Mouse (Mus musculus): ENCODE data around the gene Asic2. TPM values are rescaled to one million over a fixed set of nuclear protein-coding genes. Genes with fewer than 3 reads are reported as not detected.

Gene Asic2
- total RNA-seq, 2 experiments from 2014 or later, result 94.7 to 97.6 TPM

- intact Hi-C loops (cut with DNase I), result no loop called here
- DNase-seq (ENCODE audit: low spot score in 2 of 2), result peak; percentile 31 to 34
Measured at GRCm38 (mm10) chr11:81055446-81056145, 912.7 kb downstream of the Asic2 start.

GRCm38 (mm10) chr11:81053826-81054225, 914.4 kb downstream of the Asic2 start:
- intact Hi-C loops (cut with DNase I), result no loop called here
- peak; percentile 20 to 39 for DNase-seq (ENCODE audit: low spot score in 2 of 2)

- DNase-seq (ENCODE audit: low spot score in 2 of 2), result no peak
- intact Hi-C loops (cut with DNase I), result no loop called here
Measured at GRCm38 (mm10) chr11:81041671-81042070, 926.6 kb downstream of the Asic2 start.

GRCm38 (mm10) chr11:81039976-81040375, 928.3 kb downstream of the Asic2 start:
- DNase-seq (ENCODE audit: low spot score in 2 of 2), result no peak
- intact Hi-C loops (cut with DNase I), result no loop called here

GRCm38 (mm10) chr11:81032151-81032550, 936.1 kb downstream of the Asic2 start:
- intact Hi-C loops (cut with DNase I), result no loop called here

GRCm38 (mm10) chr11:81014776-81015175, 953.5 kb downstream of the Asic2 start:
- intact Hi-C loops (cut with DNase I), result no loop called here
- DNase-seq (ENCODE audit: low spot score in 2 of 2), result no peak

More at GRCm38 (mm10) chr11:81032151-81032550, 936.1 kb downstream of the Asic2 start:
- no peak for DNase-seq (ENCODE audit: low spot score in 2 of 2)

GRCm38 (mm10) chr11:81013501-81013900, 954.8 kb downstream of the Asic2 start:
- DNase-seq (ENCODE audit: low spot score in 2 of 2), result no peak
- intact Hi-C loops (cut with DNase I), result no loop called here

- intact Hi-C loops (cut with DNase I), result no loop called here
- no peak for DNase-seq (ENCODE audit: low spot score in 2 of 2)
Measured at GRCm38 (mm10) chr11:81010766-81011165, 957.5 kb downstream of the Asic2 start.

GRCm38 (mm10) chr11:81009366-81009765, 958.9 kb downstream of the Asic2 start:
- intact Hi-C loops (cut with DNase I), result no loop called here
- DNase-seq (ENCODE audit: low spot score in 2 of 2), result peak; percentile 31 to 48

GRCm38 (mm10) chr11:81005831-81006230, 962.4 kb downstream of the Asic2 start:
- intact Hi-C loops (cut with DNase I), result no loop called here

GRCm38 (mm10) chr11:81002769-81003430, 965.4 kb downstream of the Asic2 start:
- DNase-seq (ENCODE audit: low spot score in 2 of 2), result peak; percentile 15 to 51

More at GRCm38 (mm10) chr11:81005831-81006230, 962.4 kb downstream of the Asic2 start:
- DNase-seq (ENCODE audit: low spot score in 2 of 2), result no peak

GRCm38 (mm10) chr11:80995621-80996020, 972.6 kb downstream of the Asic2 start:
- intact Hi-C loops (cut with DNase I), result no loop called here
- no peak for DNase-seq (ENCODE audit: low spot score in 2 of 2)

More at GRCm38 (mm10) chr11:81002769-81003430, 965.4 kb downstream of the Asic2 start:
- intact Hi-C loops (cut with DNase I), result no loop called here

- intact Hi-C loops (cut with DNase I), result no loop called here
- DNase-seq (ENCODE audit: low spot score in 2 of 2), result no peak
Measured at GRCm38 (mm10) chr11:80983530-80983929, 984.7 kb downstream of the Asic2 start.

- DNase-seq (ENCODE audit: low spot score in 2 of 2), result no peak
- intact Hi-C loops (cut with DNase I), result no loop called here
Measured at GRCm38 (mm10) chr11:80976239-80976855, 991.9 kb downstream of the Asic2 start.

- DNase-seq (ENCODE audit: low spot score in 2 of 2), result peak in 1 of 2 experiments; percentile 62
- intact Hi-C loops (cut with DNase I), result no loop called here
Measured at GRCm38 (mm10) chr11:80974616-80975015, 993.6 kb downstream of the Asic2 start.

- DNase-seq (ENCODE audit: low spot score in 2 of 2), result peak; percentile 82 to 87
- intact Hi-C loops (cut with DNase I), result no loop called here
Measured at GRCm38 (mm10) chr11:80973976-80974375, 994.3 kb downstream of the Asic2 start.

GRCm38 (mm10) chr11:80973273-80973672, 995.0 kb downstream of the Asic2 start:
- intact Hi-C loops (cut with DNase I), result no loop called here
- no peak for DNase-seq (ENCODE audit: low spot score in 2 of 2)

- intact Hi-C loops (cut with DNase I), result no loop called here
- no peak for DNase-seq (ENCODE audit: low spot score in 2 of 2)
Measured at GRCm38 (mm10) chr11:80967544-80967943, 1000.7 kb downstream of the Asic2 start.

GRCm38 (mm10) chr11:80966040-80966439, 1002.2 kb downstream of the Asic2 start:
- intact Hi-C loops (cut with DNase I), result no loop called here
- DNase-seq (ENCODE audit: low spot score in 2 of 2), result peak in 1 of 2 experiments; percentile 34

GRCm38 (mm10) chr11:80961326-80961725, 1006.9 kb downstream of the Asic2 start:
- intact Hi-C loops (cut with DNase I), result no loop called here
- peak; percentile 69 to 85 for DNase-seq (ENCODE audit: low spot score in 2 of 2)
